Mouse (Mus musculus) fat pad, adult 2 months (tissue): ENCODE measurements around the gene Slc23a2.
A peak's percentile ranks its signal among the peaks of the same experiment; 100 is the strongest.

Experiments used
- DNase-seq: peaks from one replicate; pipeline ENCODE4 v3.0.0-alpha.2; 2011; ENCODE audit warnings: low read depth, low spot score; ENCODE audit errors: extremely low read depth

The Slc23a2 gene

DNA sequence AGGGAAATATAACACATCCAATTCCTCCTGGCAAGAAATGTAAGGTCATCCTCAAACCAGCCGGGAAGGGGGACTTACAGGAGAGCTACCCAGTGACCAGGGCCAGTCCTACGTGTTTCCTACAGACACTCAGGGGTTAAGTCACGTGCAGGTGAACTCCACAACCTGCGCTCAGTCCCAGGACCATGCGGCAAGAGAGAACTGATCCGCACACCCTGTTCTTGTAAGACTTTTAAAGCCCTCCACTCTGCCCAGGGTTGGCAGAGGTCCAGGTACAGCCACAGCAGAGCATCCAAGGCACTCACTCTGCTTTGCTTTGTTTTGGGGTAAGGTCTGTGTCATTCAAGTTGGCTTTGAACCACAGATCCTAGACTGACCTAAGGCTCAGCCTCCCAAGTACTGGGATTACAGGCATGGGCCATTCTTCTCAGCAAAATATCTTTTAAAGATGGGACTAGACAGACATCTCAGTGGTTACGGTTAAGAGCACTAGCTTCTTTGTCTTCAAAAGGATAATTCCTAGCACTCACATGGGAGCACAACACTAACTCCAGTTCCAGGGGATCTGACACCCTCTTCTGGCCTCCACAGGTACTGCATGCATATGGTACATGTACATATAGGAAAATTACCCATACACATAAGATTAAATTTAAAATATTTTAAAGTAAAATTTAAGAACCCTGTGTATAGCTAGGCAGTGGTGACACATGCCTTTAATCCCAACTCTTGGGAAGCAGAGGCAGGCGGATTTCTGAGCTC lies 8.9 kb downstream of the Slc23a2 start:
- DNase-seq: no peak

DNA sequence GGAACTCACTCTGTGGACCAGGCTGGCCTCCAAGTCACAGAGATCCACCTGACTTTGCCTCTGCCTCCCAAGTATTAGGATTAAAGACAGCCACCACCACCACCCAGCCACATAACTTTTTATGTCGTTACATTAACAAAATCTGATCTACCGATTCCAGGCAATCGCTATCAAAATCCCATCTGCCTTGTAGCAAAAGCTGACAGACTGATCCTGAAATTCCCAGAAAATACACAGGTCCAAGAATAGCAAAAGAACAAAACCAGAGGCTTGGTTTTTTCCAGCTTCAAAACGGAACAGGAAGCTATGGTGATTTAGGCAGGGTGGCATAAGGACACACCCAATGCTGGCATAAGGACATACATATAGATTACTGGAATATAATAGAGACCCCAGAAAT lies 10.2 kb downstream of the Slc23a2 start:
- DNase-seq: no peak

DNA sequence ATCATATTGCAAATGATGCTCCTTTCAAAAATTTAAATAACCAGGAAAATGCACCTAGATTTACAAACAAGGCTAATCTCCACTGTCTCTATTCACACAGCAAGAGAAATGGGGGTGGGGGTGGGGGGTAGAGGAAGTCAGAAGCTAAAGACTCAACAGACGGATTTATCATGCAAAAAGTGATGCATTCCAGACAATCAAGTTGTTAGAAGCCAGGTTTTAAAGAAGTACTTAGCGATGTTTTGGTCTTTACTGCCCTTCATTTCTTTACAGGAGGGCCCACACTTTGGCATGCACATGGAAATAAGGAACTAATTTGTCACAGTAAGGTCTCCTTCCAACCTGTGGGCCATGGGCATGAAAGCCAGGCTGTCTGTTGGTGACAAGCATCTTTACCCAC lies 11.5 kb downstream of the Slc23a2 start:
- DNase-seq: no peak

- DNase-seq: peak; percentile 40
These were observed 13.6 kb downstream of the Slc23a2 start for GRCm38 (mm10) chr2:132131266-132131665.

GRCm38 (mm10) chr2:132129980-132130379 lies 14.9 kb downstream of the Slc23a2 start:
- no peak for DNase-seq

DNA sequence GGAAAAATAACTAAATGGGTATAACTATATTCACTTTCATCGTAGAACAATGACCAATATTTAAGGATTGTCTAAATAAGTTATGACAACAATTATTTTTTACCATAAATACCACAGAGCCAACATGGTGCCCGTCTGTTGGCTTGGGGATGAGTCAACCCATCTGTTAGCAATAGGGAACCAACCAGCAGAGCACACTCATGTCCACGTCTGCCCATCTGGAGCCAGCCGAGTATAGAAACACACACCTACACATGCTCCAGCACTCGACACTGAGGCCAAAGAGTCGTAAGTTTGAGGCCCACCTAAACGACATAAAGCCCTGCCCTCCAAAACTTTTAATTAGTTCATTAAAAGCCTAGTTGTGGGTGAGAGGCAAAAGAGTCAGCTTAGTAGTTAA lies 15.7 kb downstream of the Slc23a2 start:
- DNase-seq: no peak

DNA sequence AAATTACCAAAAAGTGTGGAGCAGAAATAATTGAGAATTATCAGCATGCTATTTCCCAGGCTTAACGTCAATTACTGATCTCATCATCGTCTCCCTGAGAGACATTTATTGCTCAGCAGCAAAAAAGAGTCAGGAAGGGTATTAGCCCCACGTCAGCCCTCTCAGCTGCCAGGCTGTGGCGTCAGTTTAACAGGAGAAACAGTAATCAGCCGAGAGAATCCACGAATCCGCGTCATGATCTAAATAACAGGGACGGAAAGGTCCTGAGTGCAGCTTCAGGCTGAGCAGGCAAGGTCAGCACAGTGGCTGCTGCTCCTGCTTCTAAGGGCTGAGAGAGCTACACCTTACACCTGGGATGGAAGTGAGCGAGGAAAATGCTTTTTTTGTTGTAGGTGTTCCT lies 17.0 kb downstream of the Slc23a2 start:
- no peak for DNase-seq

GRCm38 (mm10) chr2:132126292-132126691 lies 18.6 kb downstream of the Slc23a2 start:
- no peak for DNase-seq

DNA sequence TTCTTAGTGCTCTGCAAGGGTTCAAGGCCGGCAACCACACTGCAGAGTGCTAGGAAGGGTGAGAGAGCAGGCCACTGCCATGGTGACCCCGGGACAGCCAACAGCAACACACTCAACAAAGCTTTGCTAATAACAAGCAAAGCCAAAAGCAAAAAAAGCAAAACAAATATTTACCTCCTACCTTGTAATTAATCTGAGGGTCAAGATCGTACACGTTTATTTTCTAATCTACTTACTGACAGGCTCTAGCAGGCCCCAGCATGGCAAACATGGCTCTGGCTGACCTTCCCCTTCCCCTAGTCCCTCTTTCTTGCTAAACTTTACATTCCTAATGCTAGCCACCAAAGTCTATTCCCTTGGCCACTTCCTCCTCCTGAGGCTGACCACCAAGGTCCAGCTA lies 21.8 kb downstream of the Slc23a2 start:
- DNase-seq: no peak

- no peak for DNase-seq
These were observed 23.9 kb downstream of the Slc23a2 start for GRCm38 (mm10) chr2:132121050-132121449.

- DNase-seq: no peak
These were observed 26.3 kb downstream of the Slc23a2 start for GRCm38 (mm10) chr2:132118646-132119045.

DNA sequence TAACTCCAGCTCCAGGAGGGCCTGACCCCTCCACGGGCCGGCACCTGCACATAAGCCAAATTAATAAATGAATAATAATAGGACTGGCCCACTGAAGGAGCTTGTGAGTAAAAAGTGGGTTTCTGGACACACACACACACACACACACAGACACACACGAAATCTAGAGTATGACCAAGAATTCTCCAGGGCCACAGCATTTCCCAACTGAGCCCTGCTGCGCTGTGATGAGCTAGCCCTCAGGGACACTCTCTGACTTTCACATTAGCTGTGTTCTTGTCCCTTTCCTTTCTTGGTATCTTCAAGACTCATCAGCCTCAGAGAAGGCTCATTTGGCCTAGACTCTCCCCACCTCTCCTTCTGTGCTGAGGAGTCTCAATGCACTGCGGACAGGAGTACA lies 29.0 kb downstream of the Slc23a2 start:
- DNase-seq: no peak

- DNase-seq: no peak
These were observed 29.6 kb downstream of the Slc23a2 start for GRCm38 (mm10) chr2:132115344-132115743.

- no peak for DNase-seq
These were observed 30.7 kb downstream of the Slc23a2 start for GRCm38 (mm10) chr2:132113962-132114759.

DNA sequence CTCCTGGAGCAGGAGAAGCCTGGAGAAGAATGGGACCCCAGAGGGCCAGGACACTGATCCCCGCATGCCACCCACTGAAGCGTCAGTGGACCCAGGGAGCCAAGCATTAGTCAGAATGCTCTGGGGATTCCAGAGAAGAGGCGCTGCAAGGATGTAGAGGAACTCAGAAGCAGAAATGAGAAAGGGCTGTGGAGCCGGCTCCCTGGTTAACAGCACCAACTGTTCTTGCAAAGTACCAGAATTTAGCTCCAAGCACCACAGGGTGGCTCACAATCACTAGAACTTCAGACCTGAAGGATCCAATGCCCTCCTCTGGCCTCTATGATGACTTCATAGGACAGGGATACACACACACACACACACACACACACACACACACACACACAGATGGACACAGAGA lies 32.6 kb downstream of the Slc23a2 start:
- no peak for DNase-seq

GRCm38 (mm10) chr2:132111905-132112304 lies 33.0 kb downstream of the Slc23a2 start:
- no peak for DNase-seq

DNA sequence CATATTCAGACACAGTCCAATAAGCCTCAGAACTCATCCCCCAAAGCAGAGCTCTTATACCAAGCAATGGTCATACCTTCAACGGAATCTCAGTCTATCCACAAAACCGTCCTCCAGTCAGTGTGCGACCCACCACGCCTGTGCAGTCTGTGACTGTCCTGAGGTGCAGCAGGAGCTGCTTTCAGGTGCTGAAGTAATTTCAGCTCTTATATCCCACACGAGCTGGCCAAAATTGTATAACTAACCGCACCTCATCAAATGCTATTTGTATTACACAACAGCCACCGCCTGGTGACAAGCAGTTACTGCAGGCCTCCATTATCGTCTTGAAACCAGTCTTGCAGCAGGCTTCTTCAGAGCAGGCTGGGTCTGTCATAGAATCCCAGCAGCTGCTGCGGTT lies 33.6 kb downstream of the Slc23a2 start:
- peak; percentile 59 for DNase-seq

GRCm38 (mm10) chr2:132110702-132111101 lies 34.2 kb downstream of the Slc23a2 start:
- peak; percentile 72 for DNase-seq

DNA sequence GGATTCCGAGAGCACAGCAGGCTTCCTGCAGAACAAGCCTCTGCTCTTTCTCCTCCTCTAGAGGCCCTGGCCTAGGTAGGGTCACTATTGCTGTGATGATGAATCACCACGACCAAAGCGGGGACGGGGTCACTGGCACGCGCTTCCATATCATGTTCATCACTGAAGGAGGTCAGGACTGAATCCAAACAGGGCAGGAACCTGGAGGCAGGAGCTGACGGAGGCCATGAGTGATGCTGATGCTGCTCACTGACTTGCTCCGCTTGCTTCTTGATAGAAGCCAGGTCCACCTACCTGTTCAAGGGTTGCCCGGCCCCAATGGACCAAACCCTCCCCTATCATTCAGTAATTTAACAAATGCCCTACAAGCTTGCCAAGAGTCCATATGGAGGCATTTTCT lies 35.9 kb downstream of the Slc23a2 start:
- DNase-seq: no peak

DNA sequence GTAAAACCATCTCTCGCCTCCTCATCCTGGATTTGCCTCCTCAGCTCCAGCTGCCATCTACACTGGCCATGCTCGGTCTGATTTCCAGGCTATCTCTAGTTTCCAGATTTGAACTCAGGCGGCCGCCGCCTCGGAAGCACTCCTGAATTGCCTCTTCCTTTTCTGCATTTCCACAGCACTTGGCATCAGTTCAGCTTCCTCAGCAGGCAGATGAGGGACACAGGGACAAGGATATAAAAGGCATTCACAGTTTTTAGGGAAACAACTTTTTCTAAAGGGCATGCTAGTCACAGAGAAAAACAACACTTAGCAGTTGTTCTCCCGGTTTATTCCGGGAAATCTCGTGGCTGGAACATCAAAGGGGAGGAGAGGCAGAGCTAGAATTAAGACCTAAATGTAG lies 37.3 kb downstream of the Slc23a2 start:
- DNase-seq: no peak

DNA sequence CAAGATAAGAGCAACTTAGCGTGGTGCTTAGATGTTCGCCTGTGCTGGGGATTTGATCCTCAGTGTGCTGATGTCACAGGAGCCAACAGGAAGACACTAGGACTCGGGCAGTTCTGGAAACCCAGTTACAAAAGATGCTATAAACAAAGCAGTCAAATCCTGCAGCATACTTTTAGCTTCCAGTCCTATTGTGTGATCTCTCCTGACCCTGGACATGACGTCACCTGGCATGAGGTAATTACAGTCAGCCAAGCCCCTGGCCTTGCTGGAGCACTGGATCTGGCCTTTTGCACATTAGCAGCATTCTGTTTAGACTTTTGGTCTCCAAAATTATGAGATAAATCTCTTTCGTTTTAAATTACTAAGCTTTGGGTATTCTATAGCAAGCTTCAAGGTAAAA lies 38.8 kb downstream of the Slc23a2 start:
- no peak for DNase-seq

- DNase-seq: no peak
These were observed 41.6 kb downstream of the Slc23a2 start for GRCm38 (mm10) chr2:132103265-132103664.
